Mouse (Mus musculus) CH12.LX (cell line): ENCODE results near the gene Hebp1. TPM values are rescaled to one million over a fixed set of nuclear protein-coding genes. Genes with fewer than 3 reads are reported as not detected.

Experiments used
- DNase-seq: peaks from one replicate; pipeline ENCODE4 v3.0.0-alpha.2; 2013; ENCODE audit errors: extremely low read depth
- H3K27ac ChIP-seq: 2 replicates; pipeline ENCODE4 v1.5.1; 2012; ENCODE audit warnings: low read depth, mild to moderate bottlenecking, control low read depth, moderate library complexity; ENCODE audit not compliant: insufficient read depth
- H3K27me3 ChIP-seq: replicated peaks from 2 replicates; pipeline ENCODE3; 2012; ENCODE audit warnings: inconsistent platforms
- H3K36me3 ChIP-seq, 2 experiments: replicated peaks in 1 of 2; 2 replicates each; pipeline versions ENCODE3 to v1.6.1; 2012; ENCODE audit warnings: inconsistent platforms in 1 of 2, low read length in 1 of 2, mild to moderate bottlenecking in 1 of 2, mixed read lengths in 1 of 2, moderate library complexity in 1 of 2; ENCODE audit not compliant: control insufficient read depth in 1 of 2, insufficient read depth in 1 of 2
- H3K4me1 ChIP-seq, 2 experiments: 2 replicates each; pipeline ENCODE4 v1.6.1; 2012; ENCODE audit warnings: inconsistent platforms in 1 of 2, moderate library complexity in 1 of 2; ENCODE audit not compliant: insufficient read depth in 2 of 2, control insufficient read depth in 1 of 2
- H3K4me2 ChIP-seq: 2 replicates; pipeline ENCODE4 v1.6.1; 2012; ENCODE audit warnings: low read depth, mild to moderate bottlenecking, control low read depth; ENCODE audit not compliant: poor library complexity, insufficient read depth, severe bottlenecking
- H3K4me3 ChIP-seq, 3 experiments: fragments of 150-350 bp in 1 of 3; sonication (generic) in 1 of 3; replicated peaks in 1 of 3; 2 replicates each; pipeline versions ENCODE3 to v1.5.1; 2011 to 2012; ENCODE audit warnings: low read depth in 2 of 3, low read length in 2 of 3, mild to moderate bottlenecking in 2 of 3, moderate library complexity in 2 of 3, control low read depth in 1 of 3, improper control_type of control experiment in 1 of 3, inconsistent platforms in 1 of 3, mixed read lengths in 1 of 3; ENCODE audit not compliant: poor library complexity in 1 of 3
- H3K79me2 ChIP-seq: replicated peaks from 2 replicates; pipeline ENCODE4 v1.6.1; 2012; ENCODE audit warnings: mild to moderate bottlenecking, moderate library complexity; ENCODE audit not compliant: control insufficient read depth, poor library complexity, insufficient read depth, severe bottlenecking; ENCODE audit errors: extremely low read depth
- H3K9ac ChIP-seq: 2 replicates; pipeline ENCODE4 v1.6.1; 2012; ENCODE audit warnings: low read depth, mild to moderate bottlenecking, control low read depth, moderate library complexity; ENCODE audit not compliant: insufficient read depth
- H3K9me3 ChIP-seq: replicated peaks from 2 replicates; pipeline ENCODE3; 2012; ENCODE audit warnings: low read length, inconsistent platforms, mixed read lengths
- CTCF ChIP-seq, 2 experiments: IDR thresholded peaks in 1 of 2; conservative IDR thresholded peaks in 1 of 2; 2 replicates each; pipeline ENCODE4 v1.5.1; 2011 to 2012; ENCODE audit warnings: low read depth in 2 of 2, low read length in 2 of 2, improper control_type of control experiment in 1 of 2, inconsistent platforms in 1 of 2, mild to moderate bottlenecking in 1 of 2, moderate library complexity in 1 of 2
- E2F4 ChIP-seq: IDR thresholded peaks from 2 replicates; pipeline ENCODE4 v1.6.1; 2011; ENCODE audit warnings: low read depth, low read length, improper control_type of control experiment; ENCODE audit not compliant: insufficient replicate concordance
- ELF1 ChIP-seq: IDR thresholded peaks from 2 replicates; pipeline ENCODE4 v1.6.1; 2014; ENCODE audit warnings: low read depth, mild to moderate bottlenecking, inconsistent platforms, low read length, improper control_type of control experiment
- EP300 ChIP-seq: IDR thresholded peaks from 2 replicates; pipeline ENCODE4 v1.6.1; 2011; ENCODE audit warnings: low read length, improper control_type of control experiment
- ETS1 ChIP-seq: conservative IDR thresholded peaks from 2 replicates; pipeline ENCODE4 v1.6.1; 2012; ENCODE audit warnings: low read depth, mild to moderate bottlenecking, inconsistent platforms, low read length, improper control_type of control experiment, moderate library complexity
- GABPA ChIP-seq: IDR thresholded peaks from 2 replicates; pipeline ENCODE4 v1.6.1; 2012; ENCODE audit warnings: low read depth, low read length, improper control_type of control experiment, inconsistent platforms; ENCODE audit not compliant: insufficient replicate concordance
- HCFC1 ChIP-seq: IDR thresholded peaks from 2 replicates; pipeline ENCODE4 v1.6.1; 2012; ENCODE audit warnings: low read depth, mild to moderate bottlenecking, inconsistent platforms, low read length, improper control_type of control experiment
- JUND ChIP-seq: conservative IDR thresholded peaks from 2 replicates; pipeline ENCODE4 v1.6.1; 2011; ENCODE audit warnings: low read depth, low read length, improper control_type of control experiment
- KAT2A ChIP-seq: IDR thresholded peaks from 2 replicates; pipeline ENCODE4 v1.6.1; 2012; ENCODE audit warnings: low read length, improper control_type of control experiment, inconsistent platforms; ENCODE audit not compliant: insufficient replicate concordance
- MAX ChIP-seq: IDR thresholded peaks from 2 replicates; pipeline ENCODE4 v1.6.1; 2011; ENCODE audit warnings: low read length, improper control_type of control experiment
- MAZ ChIP-seq: IDR thresholded peaks from 2 replicates; pipeline ENCODE4 v1.6.1; 2012; ENCODE audit warnings: low read depth, mild to moderate bottlenecking, inconsistent platforms, low read length, improper control_type of control experiment, moderate library complexity
- NRF1 ChIP-seq: IDR thresholded peaks from 2 replicates; pipeline ENCODE4 v1.6.1; 2014; ENCODE audit warnings: low read depth, mild to moderate bottlenecking, inconsistent platforms, low read length, improper control_type of control experiment, moderate library complexity
- POLR2A ChIP-seq: IDR thresholded peaks from 2 replicates; pipeline ENCODE4 v1.6.1; 2011; ENCODE audit warnings: low read depth, mild to moderate bottlenecking, improper control_type of control experiment, low read length
- RAD21 ChIP-seq: IDR thresholded peaks from 2 replicates; pipeline ENCODE4 v1.6.1; 2011; ENCODE audit warnings: low read depth, mild to moderate bottlenecking, low read length, improper control_type of control experiment, moderate library complexity
- SIN3A ChIP-seq: IDR thresholded peaks from 2 replicates; pipeline ENCODE4 v1.6.1; 2012; ENCODE audit warnings: low read length, improper control_type of control experiment, inconsistent platforms
- UBTF ChIP-seq: IDR thresholded peaks from 2 replicates; pipeline ENCODE4 v1.6.1; 2012; ENCODE audit warnings: low read depth, mild to moderate bottlenecking, inconsistent platforms, low read length, improper control_type of control experiment, moderate library complexity
- ZC3H11A ChIP-seq: IDR thresholded peaks from 2 replicates; pipeline ENCODE4 v1.6.1; 2012; ENCODE audit warnings: low read depth, mild to moderate bottlenecking, inconsistent platforms, low read length, improper control_type of control experiment
- ZKSCAN1 ChIP-seq: IDR thresholded peaks from 2 replicates; pipeline ENCODE4 v1.6.1; 2012; ENCODE audit warnings: low read depth, inconsistent platforms, low read length, improper control_type of control experiment, borderline replicate concordance
- ZMIZ1 ChIP-seq: IDR thresholded peaks from 2 replicates; pipeline ENCODE4 v1.6.1; 2012; ENCODE audit warnings: low read depth, mild to moderate bottlenecking, inconsistent platforms, low read length, improper control_type of control experiment
- ZNF384 ChIP-seq: IDR thresholded peaks from 2 replicates; pipeline ENCODE4 v1.6.1; 2012; ENCODE audit warnings: low read depth, low read length, improper control_type of control experiment, inconsistent platforms
- dilution Hi-C: fragments of 300-500 bp; cut with MboI; formaldehyde crosslinking; loops from 2 replicates; pipeline ENCODE4 v1.14.3; 2020; ENCODE audit warnings: low sequenced_read_pairs; ENCODE audit not compliant: extremely low pct_unique_long_range_greater_than_20kb, extremely low pct_ligation_motif_present
- in situ Hi-C: fragments of 300-500 bp; cut with MboI; formaldehyde crosslinking; loops from 3 replicates; pipeline ENCODE4 v1.14.3; 2019; ENCODE audit warnings: low sequenced_read_pairs, low pct_ligation_motif_present, low pct_unique_long_range_greater_than_20kb, mixed read lengths
- polyA plus RNA-seq: library from polyadenylated mRNA; unstranded; fragments of >175 nt; gene quantifications from 2 replicates; pipeline ENCODE4 v1.2.1, GENCODE M21; 2012; ENCODE audit warnings: low read depth; ENCODE audit not compliant: insufficient read length
- total RNA-seq, 2 experiments: library from RNA; depleted of rRNA; stranded (reverse); fragments of 300-350 nt in 1 of 2; fragments of >200 nt in 1 of 2; gene quantifications; 2 replicates each; pipeline ENCODE4 v1.2.3; 2012 to 2014

Hebp1 gene
- total and polyA plus RNA-seq, 3 experiments: not detected

- H3K9ac ChIP-seq: no peak overlapping the region
- no peaks in the 10 kb centered on the region for H3K27me3 ChIP-seq
- H3K36me3 ChIP-seq: no peaks in the 10 kb centered on the region
- H3K4me2 ChIP-seq: no peak overlapping the region
- TF ChIP-seq GABPA: no peak
- no peak for TF ChIP-seq ZMIZ1
- TF ChIP-seq NRF1: no peak
- TF ChIP-seq ZC3H11A: no peak
- no peak for TF ChIP-seq E2F4
- no peak for TF ChIP-seq MAZ
- TF ChIP-seq RAD21: no peak
- no peak for TF ChIP-seq HCFC1
- TF ChIP-seq POLR2A: no peak
- no peak for TF ChIP-seq ETS1
- TF ChIP-seq CTCF (conservative IDR thresholded peaks at IDR 0.05 in 1 of 2, IDR thresholded peaks at IDR 0.05 in 1 of 2; ENCODE audit: low read depth in 2 of 2, low read length in 2 of 2): no peak
- TF ChIP-seq ZKSCAN1: no peak
- TF ChIP-seq SIN3A: no peak
- no peak for TF ChIP-seq EP300
- TF ChIP-seq KAT2A: no peak
- TF ChIP-seq JUND: no peak
- no peak for TF ChIP-seq ELF1
- TF ChIP-seq, all 38 proteins: peak for 0
- in situ Hi-C loops: no loop called here
- Histone ChIP-seq H3K79me2 (no peaks in the 10 kb centered on the region), H3K27ac (no peak overlapping the region), H3K9me3 (no peaks in the 10 kb centered on the region), H3K4me1 (no peaks in the 10 kb centered on the region), H3K4me3 (no peak overlapping the region)
- dilution Hi-C loops: no loop called here
- no peak for DNase-seq
These were observed 95.0 kb downstream of the Hebp1 start for GRCm38 (mm10) chr6:135102736-135103303.

- no peaks in the 10 kb centered on the region for H3K4me1 ChIP-seq
- dilution Hi-C loops: no loop called here
- no peaks in the 10 kb centered on the region for H3K27me3 ChIP-seq
- no peak overlapping the region for H3K4me2 ChIP-seq
- H3K36me3 ChIP-seq: no peaks in the 10 kb centered on the region
- no peaks in the 10 kb centered on the region for H3K79me2 ChIP-seq
- DNase-seq: no peak
- no peaks in the 10 kb centered on the region for H3K9me3 ChIP-seq
- H3K9ac ChIP-seq: no peak overlapping the region
- in situ Hi-C loops: no loop called here
- no peak for TF ChIP-seq UBTF
- TF ChIP-seq MAX: no peak
- no peak for TF ChIP-seq GABPA
- TF ChIP-seq ZNF384: no peak
- no peak for TF ChIP-seq ELF1
- TF ChIP-seq ZMIZ1: no peak
- TF ChIP-seq EP300: no peak
- H3K27ac ChIP-seq: no peak overlapping the region
- H3K4me3 ChIP-seq: no peak overlapping the region
These were observed 96.9 kb downstream of the Hebp1 start for GRCm38 (mm10) chr6:135100787-135101472.
